Mouse (Mus musculus): ENCODE results near the gene Dll4.
A peak's percentile ranks its signal among the peaks of the same experiment; 100 is the strongest.

- TF ChIP-seq EP300 (IDR thresholded peaks at IDR 0.05; ENCODE audit: low read depth in 1 of 2, low read length in 2 of 2): peak in 1 of 2 experiments; percentile 21; a peak in 1 of 4 replicates
- no peak for TF ChIP-seq NELFE (IDR thresholded peaks at IDR 0.05; ENCODE audit: low read depth, low read length)
- peak; percentile 67 for TF ChIP-seq GATA1 (IDR thresholded peaks at IDR 0.05; ENCODE audit: low read depth, low read length)
- TF ChIP-seq POLR2A (IDR thresholded peaks at IDR 0.05; ENCODE audit: control insufficient read depth in 1 of 2, insufficient read depth in 1 of 2, low read depth in 1 of 2, low read length in 2 of 2, poor library complexity in 1 of 2): peak in 1 of 2 experiments; percentile 22; a peak in 1 of 4 replicates
- no peak for TF ChIP-seq BHLHE40 (IDR thresholded peaks at IDR 0.05; ENCODE audit: borderline replicate concordance, low read depth, low read length)
- no peak for TF ChIP-seq TAL1 (IDR thresholded peaks at IDR 0.05; ENCODE audit: low read length)
- TF ChIP-seq CTCF (IDR thresholded peaks at IDR 0.05 in 2 of 3, conservative IDR thresholded peaks at IDR 0.05 in 1 of 3; ENCODE audit: control insufficient read depth in 1 of 3, insufficient read depth in 1 of 3, low read depth in 2 of 3, low read length in 3 of 3, poor library complexity in 1 of 3, severe bottlenecking in 1 of 3): no peak
These were observed 36.6 kb upstream of the Dll4 start for GRCm38 (mm10) chr2:119289014-119289416.

All from MEL (cell line).